10 mouse cellular contexts compared by ENCODE assay signal in the genomic region with DNA sequence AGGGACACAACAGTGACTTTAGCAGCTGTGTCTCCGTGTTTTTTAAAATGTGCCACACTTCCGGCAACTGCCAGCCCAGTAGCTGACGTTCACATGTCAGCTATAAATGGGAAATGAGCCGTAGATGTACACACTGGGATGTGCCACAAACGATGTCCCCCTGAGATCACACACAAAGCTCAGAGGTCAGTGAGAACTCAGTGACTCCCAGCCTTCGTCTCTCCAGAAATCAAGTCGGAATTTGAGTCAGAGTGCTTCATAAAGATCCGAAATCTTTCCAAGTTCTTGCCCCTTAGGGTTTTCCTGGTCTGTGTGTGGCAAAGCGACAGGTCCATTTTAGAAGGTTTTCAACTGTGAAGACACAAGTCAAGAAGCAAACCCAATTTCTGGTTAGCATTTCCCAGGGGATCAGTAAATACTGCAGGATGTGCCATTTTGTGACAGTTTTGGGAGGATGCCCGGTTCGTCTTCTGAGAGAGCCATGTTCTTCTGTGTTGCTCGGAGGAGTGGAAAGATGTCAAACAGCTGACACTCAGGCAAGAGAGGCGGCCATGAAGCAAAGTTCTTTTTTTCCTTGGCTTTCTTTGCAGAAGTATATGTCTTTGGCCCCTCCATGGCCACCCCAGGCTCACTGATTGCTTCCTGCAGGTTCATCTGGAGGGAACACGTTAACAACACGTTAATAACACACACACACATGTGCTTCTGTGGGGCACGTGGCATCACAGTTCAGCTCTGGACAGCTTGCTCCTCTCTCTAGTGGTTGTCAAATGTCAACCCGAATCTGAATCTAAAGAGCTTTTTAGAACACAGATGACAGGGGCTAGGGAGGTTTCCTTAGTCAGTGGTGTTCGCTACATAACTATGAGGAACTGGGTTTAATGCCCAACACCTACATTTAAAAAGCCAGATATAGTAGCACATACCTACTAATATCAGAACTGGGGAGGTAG. TPM values are rescaled to one million over a fixed set of nuclear protein-coding genes. Genes with fewer than 3 reads are reported as not detected.
DNase-seq lines count a peak whose midpoint lies in the region; ATAC-seq and TF ChIP-seq lines count a peak whose summit lies in the region.
"Had no signal": no experiment of that assay in that cellular context is flagged by ENCODE, and none has a peak within 500 bp of the region (broad histone marks: within the 10 kb centered on the region; RNA-seq: fewer than 3 reads in every experiment).

No protein-coding gene starts in this region.

- DNase-seq in kidney, adult 2 months = peak; percentile 48
- no peak for DNase-seq in kidney, adult 18-20 months
- DNase-seq in NIH3T3 (ENCODE audit: low read depth) (peak; percentile 14), liver (no peak)
- DNase-seq in gastrocnemius, postnatal 14 days = peak; percentile 28
- peak; percentile 74 for DNase-seq in lung, postnatal 0 days (ENCODE audit: low spot score)
- no peak for DNase-seq in left cerebral cortex, adult 9 months (ENCODE audit: low spot score in 2 of 2)
- DNase-seq: thymus, postnatal 14 days had no signal

- no peaks in the 10 kb centered on the region for H3K27me3 ChIP-seq in kidney, adult 2 months (replicated peaks; ENCODE audit: control insufficient read depth, insufficient read depth, low read length)
- H3K27me3 ChIP-seq in lung, postnatal 0 days (replicated peaks; ENCODE audit: insufficient read depth, low read length) = no peaks in the 10 kb centered on the region
- H3K27me3 ChIP-seq: hindbrain, embryonic 13.5 days; limb, embryonic 12.5 days had no signal

- no peak overlapping the region for H3K4me3 ChIP-seq in kidney, adult 2 months (ENCODE audit: insufficient read depth, low read depth, low read length)
- no peak overlapping the region for H3K4me3 ChIP-seq in lung, postnatal 0 days (ENCODE audit: low read depth, low read length)
- H3K4me3 ChIP-seq: hindbrain, embryonic 13.5 days; limb, embryonic 12.5 days had no signal

- no peak overlapping the region for H3K9ac ChIP-seq in lung, postnatal 0 days (replicated peaks; ENCODE audit: low read depth)
- H3K9ac ChIP-seq: hindbrain, embryonic 13.5 days; limb, embryonic 12.5 days had no signal

- no peaks in the 10 kb centered on the region for H3K36me3 ChIP-seq in kidney, adult 2 months (ENCODE audit: control insufficient read depth, insufficient read depth, low read length)
- no peaks in the 10 kb centered on the region for H3K36me3 ChIP-seq in lung, postnatal 0 days (ENCODE audit: insufficient read depth, low read length)
- H3K36me3 ChIP-seq: hindbrain, embryonic 13.5 days; limb, embryonic 12.5 days had no signal

- no peak for TF ChIP-seq POLR2A in kidney, adult 2 months (IDR thresholded peaks at IDR 0.05; ENCODE audit: low read depth, low read length)

- intact Hi-C loops in gastrocnemius, postnatal 14 days (cut with DNase I; ENCODE audit: low total_unique reads) = no loop called here

- ATAC-seq in lung, postnatal 0 days = peak; percentile 80

- TF ChIP-seq CTCF in kidney, adult 2 months (conservative IDR thresholded peaks at IDR 0.05; ENCODE audit: insufficient read depth, insufficient read length, low read depth, low read length) = no peak
- TF ChIP-seq CTCF in lung, postnatal 0 days (IDR thresholded peaks at IDR 0.05) = no peak

- H3K9me3 ChIP-seq in lung, postnatal 0 days (ENCODE audit: low read length) = no peaks in the 10 kb centered on the region
- H3K9me3 ChIP-seq: hindbrain, embryonic 13.5 days; limb, embryonic 12.5 days had no signal

- H3K4me1 ChIP-seq in kidney, adult 2 months (ENCODE audit: control insufficient read depth, insufficient read depth, low read length) = no peaks in the 10 kb centered on the region
- H3K4me1 ChIP-seq in lung, postnatal 0 days (ENCODE audit: insufficient read depth, low read depth, low read length) = no peaks in the 10 kb centered on the region
- H3K4me1 ChIP-seq: hindbrain, embryonic 13.5 days; limb, embryonic 12.5 days had no signal

- WGBS in kidney, adult 2 months = 68% methylated on average over 18 of the region's 18 CpGs
- 57% methylated on average over 18 of the region's 18 CpGs for WGBS in lung, postnatal 0 days

- no peak overlapping the region for H3K27ac ChIP-seq in kidney, adult 2 months (ENCODE audit: insufficient read depth, low read depth, low read length)
- peak overlapping the region; percentile 47 for H3K27ac ChIP-seq in lung, postnatal 0 days (ENCODE audit: low read length)
- H3K27ac ChIP-seq: hindbrain, embryonic 13.5 days; limb, embryonic 12.5 days had no signal

- TF ChIP-seq EP300 in lung, postnatal 0 days (IDR thresholded peaks at IDR 0.05) = peak; percentile 52

- no peak overlapping the region for H3K4me2 ChIP-seq in lung, postnatal 0 days (replicated peaks; ENCODE audit: low read depth, low read length)
- H3K4me2 ChIP-seq: hindbrain, embryonic 13.5 days; limb, embryonic 12.5 days had no signal

RNA-seq across cellular contexts. Expression of gene Socs2, which starts 28.4 kb away (rescaled TPM):
- 24.5 and 42.9 TPM in 2 replicates for polyA plus RNA-seq in kidney, adult 2 months (2012; rRNA removed)
- total RNA-seq in gastrocnemius, postnatal 14 days (2021) = 1 to 10 TPM; 8.2 to 9.4 TPM
- 333 and 396 TPM in 2 replicates for polyA plus RNA-seq in lung, postnatal 0 days (2015; fragmentation: Nextera tagmentation; extraction: Ambion mirVana)

RNA-seq across cellular contexts. Expression of gene Mrpl42, which starts 56.4 kb away (rescaled TPM):
- 242 and 322 TPM in 2 replicates for polyA plus RNA-seq in kidney, adult 2 months (2012; rRNA removed)
- 100 to 1,000 TPM; 224 to 246 TPM for total RNA-seq in gastrocnemius, postnatal 14 days (2021)
- polyA plus RNA-seq in lung, postnatal 0 days (2015; fragmentation: Nextera tagmentation; extraction: Ambion mirVana) = 159 and 163 TPM in 2 replicates

Comparison
In these comparisons a context has a peak if more than half of its experiments do, and no peak if none do; other contexts are left out.
1. DNase-seq: peak in kidney, adult 2 months (single experiment), NIH3T3 (single experiment), gastrocnemius, postnatal 14 days (single experiment) and lung, postnatal 0 days (single experiment); none in kidney, adult 18-20 months (single experiment), liver (single experiment) and left cerebral cortex, adult 9 months (0 of 2).